Mouse (Mus musculus) adrenal gland, postnatal 14 days (tissue): ENCODE data around the gene Rpl11. TPM values are rescaled to one million over a fixed set of nuclear protein-coding genes. Genes with fewer than 3 reads are reported as not detected.

Experiments used
- DNase-seq: peaks from one replicate; pipeline ENCODE4 v3.0.0; 2021; ENCODE audit warnings: mixed read lengths
- total RNA-seq: library from RNA; stranded (reverse); gene quantifications from 2 replicates; pipeline ENCODE4 v1.2.3, GENCODE M21; 2021

The Rpl11 gene
- total RNA-seq, 1 experiment from 2014 or later = 722 TPM

- DNase-seq = no peak
Observed at GRCm38 (mm10) chr4:136027416-136028131, 25.7 kb downstream of the Rpl11 start.

GRCm38 (mm10) chr4:136025350-136025749 lies 27.9 kb downstream of the Rpl11 start:
- no peak for DNase-seq

- DNase-seq = peak; percentile 45
Observed at GRCm38 (mm10) chr4:136022924-136023323, 30.3 kb downstream of the Rpl11 start.

- DNase-seq = peak; percentile 100
Observed at GRCm38 (mm10) chr4:136021549-136022047, 31.6 kb downstream of the Rpl11 start, which contains the start of gene Eloa. TSS of gene Eloa (minus strand) at chr4:136021763.

GRCm38 (mm10) chr4:136020743-136021548 lies 32.3 kb downstream of the Rpl11 start:
- DNase-seq = peak; percentile 44

- no peak for DNase-seq
Observed at GRCm38 (mm10) chr4:136016059-136016602, 37.1 kb downstream of the Rpl11 start.

- no peak for DNase-seq
Observed at GRCm38 (mm10) chr4:136010586-136010985, 42.6 kb downstream of the Rpl11 start.

GRCm38 (mm10) chr4:136008782-136009447 lies 44.3 kb downstream of the Rpl11 start:
- no peak for DNase-seq

GRCm38 (mm10) chr4:136006821-136007220 lies 46.4 kb downstream of the Rpl11 start:
- DNase-seq = no peak

- no peak for DNase-seq
Observed at GRCm38 (mm10) chr4:136004921-136005320, 48.3 kb downstream of the Rpl11 start.

GRCm38 (mm10) chr4:136004107-136004675 lies 49.0 kb downstream of the Rpl11 start:
- DNase-seq = peak; percentile 52

- DNase-seq = no peak
Observed at GRCm38 (mm10) chr4:135995118-135995517, 58.1 kb downstream of the Rpl11 start.

- no peak for DNase-seq
Observed at GRCm38 (mm10) chr4:135993941-135994340, 59.3 kb downstream of the Rpl11 start.

- DNase-seq = no peak
Observed at GRCm38 (mm10) chr4:135987714-135988113, 65.5 kb downstream of the Rpl11 start.

GRCm38 (mm10) chr4:135986943-135987710 lies 66.1 kb downstream of the Rpl11 start, which contains the start of gene Pithd1:
TSS of gene Pithd1 (minus strand) at chr4:135987264.
- DNase-seq = peak; percentile 96

GRCm38 (mm10) chr4:135986301-135986942 lies 66.8 kb downstream of the Rpl11 start:
- DNase-seq = peak; percentile 32

GRCm38 (mm10) chr4:135985769-135986168 lies 67.5 kb downstream of the Rpl11 start:
- DNase-seq = no peak

GRCm38 (mm10) chr4:135985193-135985592 lies 68.0 kb downstream of the Rpl11 start:
- DNase-seq = no peak

- DNase-seq = no peak
Observed at GRCm38 (mm10) chr4:135984556-135984955, 68.7 kb downstream of the Rpl11 start.

GRCm38 (mm10) chr4:135981524-135982063 lies 71.6 kb downstream of the Rpl11 start:
- DNase-seq = no peak
